Mouse (Mus musculus) midbrain, embryonic 12.5 days (tissue): Measurements from ENCODE around the gene Rps26. TPM values are rescaled to one million over a fixed set of nuclear protein-coding genes. Genes with fewer than 3 reads are reported as not detected.

Experiments
- ATAC-seq: fragments of 200-750 bp; cut with Nextera tagmentation; 2 replicates; pipeline ENCODE4 v1.8.0; 2017; ENCODE audit warnings: low read depth, moderate TSS enrichment, moderate library complexity; ENCODE audit not compliant: low FRiP score
- H3K27ac ChIP-seq: fragments of 300-500 bp; sonication (generic); replicated peaks from 2 replicates; pipeline ENCODE4 v1.5.1; 2016; ENCODE audit warnings: mild to moderate bottlenecking
- H3K27me3 ChIP-seq: fragments of 300-500 bp; sonication (generic); 2 replicates; pipeline ENCODE4 v1.6.1; 2016; ENCODE audit warnings: mild to moderate bottlenecking
- H3K36me3 ChIP-seq: fragments of 300-500 bp; sonication (generic); 2 replicates; pipeline ENCODE4 v1.6.1; 2016
- H3K4me1 ChIP-seq: fragments of 300-500 bp; sonication (generic); 2 replicates; pipeline ENCODE4 v1.6.1; 2016
- H3K4me2 ChIP-seq: fragments of 300-500 bp; sonication (generic); replicated peaks from 2 replicates; pipeline ENCODE4 v1.6.1; 2016; ENCODE audit warnings: mild to moderate bottlenecking, moderate library complexity
- H3K4me3 ChIP-seq: fragments of 300-500 bp; sonication (generic); 2 replicates; pipeline ENCODE4 v1.5.1; 2016; ENCODE audit warnings: mild to moderate bottlenecking
- H3K9ac ChIP-seq: fragments of 300-500 bp; sonication (generic); replicated peaks from 2 replicates; pipeline ENCODE4 v1.6.1; 2016; ENCODE audit warnings: mild to moderate bottlenecking, moderate library complexity
- H3K9me3 ChIP-seq: fragments of 300-500 bp; sonication (generic); 2 replicates; pipeline ENCODE4 v1.6.1; 2016; ENCODE audit warnings: mild to moderate bottlenecking
- WGBS: fragments of 180-500 bp; shearing (Covaris S2); methylation state at CpG from one replicate; pipeline ENCODE4 v1.1.7; 2016; 5-methylcytosine and 5-hydroxymethylcytosine counted together
- polyA plus RNA-seq: library from polyadenylated mRNA; unstranded; fragments of >200 nt; fragmentation: Nextera tagmentation; extraction: Ambion mirVana; gene quantifications from 2 replicates; pipeline ENCODE4 v1.2.1, GENCODE M21; 2016

Rps26 gene
- 444 and 507 TPM in 2 replicates for polyA plus RNA-seq

DNA sequence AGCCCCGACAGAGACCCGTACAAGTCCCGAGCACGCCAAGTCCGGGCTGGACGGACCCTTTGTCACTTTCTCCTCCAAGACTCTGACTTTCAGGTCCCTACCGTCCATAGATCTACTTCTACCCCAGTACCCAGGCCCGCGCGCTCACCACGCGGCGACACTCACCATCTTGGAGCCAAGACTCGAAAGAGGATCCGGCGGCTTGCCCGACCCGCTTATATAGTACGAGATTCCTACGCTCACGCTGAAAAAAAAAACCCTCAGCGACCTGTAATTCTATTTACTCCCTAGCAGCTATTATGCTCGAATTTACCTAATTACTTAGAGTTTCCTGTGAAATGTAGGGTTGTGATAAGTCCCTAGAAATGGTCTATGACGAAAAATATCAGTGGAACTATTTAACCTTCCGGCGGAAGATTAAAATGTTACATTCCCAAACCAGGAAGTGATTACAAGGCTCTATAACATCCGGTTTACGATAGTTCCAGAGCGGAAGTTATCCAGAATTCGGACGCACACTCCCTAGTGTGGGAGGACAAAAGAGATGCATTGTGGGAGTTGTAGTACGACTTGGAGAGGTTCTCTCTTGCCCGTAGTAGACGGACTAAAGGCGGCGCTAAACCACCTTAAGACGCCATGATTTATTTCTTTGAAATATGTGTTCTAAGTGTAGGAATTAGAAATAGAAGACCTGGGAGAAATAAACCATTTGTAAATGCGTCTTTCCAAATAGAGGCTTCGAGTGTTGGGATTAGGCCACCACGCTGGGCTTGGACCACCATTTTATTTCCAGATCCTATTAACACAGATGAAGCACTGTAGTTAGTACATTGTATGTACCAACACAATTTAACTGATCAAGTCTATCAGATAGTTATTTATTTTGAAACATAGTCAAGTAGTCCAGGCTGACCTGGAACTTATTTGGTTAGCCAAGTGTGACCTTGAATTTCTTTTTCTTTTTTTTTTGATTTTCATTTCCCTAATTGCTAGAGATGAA is at the start of gene Rps26:
Gene Rps26, minus strand, starts transcription at position 437 of the 1,000 bp plus-strand sequence.
- no peaks in the 10 kb centered on the region for H3K9me3 ChIP-seq

DNA sequence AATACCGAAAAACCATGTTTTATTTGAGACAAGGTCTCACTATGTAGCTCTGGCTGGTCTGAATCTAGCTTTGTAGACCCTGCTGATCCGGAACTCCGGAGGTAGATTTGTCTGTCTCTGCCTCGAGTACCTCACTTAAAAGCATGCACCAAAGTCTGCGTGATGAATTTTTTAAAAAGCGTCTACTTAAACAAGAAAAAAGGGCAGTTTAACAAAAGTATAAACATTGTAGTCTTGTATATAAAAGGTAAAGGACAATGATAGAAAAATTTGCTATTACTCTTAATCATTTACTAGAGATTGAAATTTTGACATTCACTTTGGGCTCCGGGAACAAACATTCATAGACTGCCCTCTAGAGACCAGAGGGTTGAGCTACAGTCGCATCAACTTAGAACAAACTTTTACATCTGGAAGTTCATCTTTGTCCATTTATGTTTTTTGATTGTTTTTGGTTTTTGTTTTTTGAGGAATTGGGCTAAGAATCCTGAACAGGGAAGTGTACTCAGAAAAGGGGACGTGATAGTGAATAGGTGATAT is 48.0 kb upstream of the Rps26 start:
- ATAC-seq, result no peak
- peak overlapping the region; percentile 76 for H3K4me3 ChIP-seq
- H3K27me3 ChIP-seq, result peaks cover 11% of the 10 kb centered on the region
- no peaks in the 10 kb centered on the region for H3K9me3 ChIP-seq
- H3K9ac ChIP-seq, result peak overlapping the region; percentile 69
- WGBS, result 4% methylated on average over 9 of the region's 9 CpGs
- H3K4me2 ChIP-seq, result peak overlapping the region; percentile 95
- peak overlapping the region; percentile 68 for H3K27ac ChIP-seq
- peaks cover 9% of the 10 kb centered on the region for H3K36me3 ChIP-seq
- peaks cover 13% of the 10 kb centered on the region for H3K4me1 ChIP-seq

More for the DNA sequence above, at the start of gene Rps26:
- Histone ChIP-seq H3K9ac (peak within 1 kb of the TSS; percentile 87), H3K36me3 (peaks cover 30% of the 10 kb centered on the region), H3K4me1 (peaks cover 7% of the 10 kb centered on the region), H3K27me3 (no peaks in the 10 kb centered on the region), H3K27ac (peak within 1 kb of the TSS; percentile 60), H3K4me3 (peak within 1 kb of the TSS; percentile 87), H3K4me2 (peak within 1 kb of the TSS; percentile 73)
- under 1% methylated on average over 40 of the region's 40 CpGs for WGBS
- ATAC-seq, result peak; percentile 97

GRCm38 (mm10) chr10:128673763-128674468 is 47.4 kb upstream of the Rps26 start, which contains the start of gene Suox:
Suox (minus strand) TSS chr10:128674073.
- Histone ChIP-seq H3K9me3 (no peaks in the 10 kb centered on the region), H3K4me2 (peak within 1 kb of the TSS; percentile 95), H3K4me3 (peak within 1 kb of the TSS; percentile 76), H3K27me3 (peaks cover 11% of the 10 kb centered on the region), H3K27ac (peak within 1 kb of the TSS; percentile 68), H3K9ac (peak within 1 kb of the TSS; percentile 69), H3K36me3 (0 out of 2 replicates have a peak, but pooled peaks cover 3% of the 10 kb centered on the region), H3K4me1 (peaks cover 13% of the 10 kb centered on the region)
- under 1% methylated on average over 60 of the region's 60 CpGs for WGBS
- peak; percentile 96 for ATAC-seq

DNA sequence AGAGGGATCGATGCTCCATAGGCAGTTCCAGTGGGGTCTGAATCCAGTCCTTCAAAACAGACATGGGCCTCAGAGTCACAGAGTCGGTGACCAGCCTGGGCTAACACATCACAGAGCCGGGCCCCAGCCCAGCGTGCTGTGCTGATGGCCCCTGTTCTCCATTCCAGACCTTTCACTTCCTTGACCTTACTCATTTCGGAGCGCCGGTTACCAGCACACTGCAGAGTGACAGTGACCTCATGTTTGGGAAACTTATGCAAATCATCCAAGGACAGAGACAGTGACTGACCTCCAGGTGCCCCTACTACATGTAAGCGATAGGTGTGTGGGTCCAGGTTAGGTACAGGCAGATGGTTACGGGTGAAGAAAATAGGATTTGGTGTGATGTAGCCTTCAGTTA is 44.6 kb upstream of the Rps26 start:
- WGBS, result 94% methylated on average over 9 of the region's 9 CpGs
- no peak overlapping the region for H3K4me2 ChIP-seq
- 0 out of 2 replicates have a peak, but pooled peaks cover 3% of the 10 kb centered on the region for H3K36me3 ChIP-seq
- H3K4me1 ChIP-seq, result peaks cover 21% of the 10 kb centered on the region
- no peak overlapping the region for H3K9ac ChIP-seq
- H3K4me3 ChIP-seq, result no peak overlapping the region
- no peak overlapping the region for H3K27ac ChIP-seq
- ATAC-seq, result no peak
- no peaks in the 10 kb centered on the region for H3K9me3 ChIP-seq
- peaks cover 11% of the 10 kb centered on the region for H3K27me3 ChIP-seq

DNA sequence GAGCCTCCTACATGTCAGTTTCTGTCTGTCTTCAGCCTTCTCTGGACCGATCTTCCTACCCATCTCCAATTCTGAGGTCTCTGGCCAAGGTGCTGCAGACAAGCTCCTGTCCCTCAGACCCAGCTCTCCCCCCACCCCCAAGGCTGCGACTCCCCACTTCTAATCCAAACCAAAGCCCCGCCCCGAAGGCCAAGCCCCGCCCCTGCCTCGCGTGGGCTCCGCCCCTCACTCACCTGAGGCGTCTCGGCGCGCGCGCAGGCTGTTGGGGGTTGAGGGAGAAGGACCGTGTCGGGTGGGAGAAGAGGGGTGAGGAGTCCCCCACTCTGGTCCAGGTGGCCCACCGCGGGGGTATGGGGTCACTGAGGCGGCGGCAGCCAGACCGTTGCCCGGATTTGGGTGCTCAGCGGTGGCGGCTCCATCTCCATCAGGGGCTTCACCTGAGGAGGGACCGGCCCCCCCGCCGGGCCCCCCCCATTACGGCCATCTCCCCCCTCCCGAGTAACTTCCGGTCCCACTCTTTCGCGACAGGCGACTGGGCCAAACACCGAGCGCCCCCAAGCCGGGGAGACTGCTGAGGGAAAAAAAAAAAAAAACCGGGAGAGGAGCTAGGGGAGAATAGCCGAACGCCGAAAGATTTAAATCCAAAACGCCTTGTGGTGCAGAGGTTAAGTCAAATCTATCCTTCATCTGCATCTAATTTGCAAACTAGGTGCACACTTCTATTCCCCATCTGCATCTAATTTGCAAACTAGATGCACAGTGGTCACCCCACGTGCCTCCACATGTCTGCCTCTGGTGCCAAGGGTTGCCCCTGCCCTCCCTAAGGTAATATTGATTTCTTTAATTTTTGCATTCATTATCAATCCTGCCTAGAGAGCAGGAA is 42.5 kb upstream of the Rps26 start:
- peak; percentile 48; the same call in 1 of the 2 replicates for ATAC-seq
- H3K27ac ChIP-seq, result no peak overlapping the region; the same call in 1 of the 2 replicates
- WGBS, result under 1% methylated on average over 41 of the region's 42 CpGs

GRCm38 (mm10) chr10:128665806-128666205 is 39.3 kb upstream of the Rps26 start:
- no peaks in the 10 kb centered on the region for H3K36me3 ChIP-seq
- no peaks in the 10 kb centered on the region for H3K9me3 ChIP-seq
- H3K27ac ChIP-seq, result no peak overlapping the region
- ATAC-seq, result no peak
- no peak overlapping the region for H3K4me2 ChIP-seq
- 95% methylated on average over 2 of the region's 2 CpGs for WGBS
- H3K4me1 ChIP-seq, result peaks cover 8% of the 10 kb centered on the region
- H3K4me3 ChIP-seq, result no peak overlapping the region
- H3K9ac ChIP-seq, result no peak overlapping the region
- H3K27me3 ChIP-seq, result 0 out of 2 replicates have a peak, but pooled peaks cover 3% of the 10 kb centered on the region

More for the DNA sequence above, 42.5 kb upstream of the Rps26 start:
- peak overlapping the region; percentile 70 for H3K4me2 ChIP-seq
- peak overlapping the region; percentile 72 for H3K9ac ChIP-seq
- peak overlapping the region; percentile 61 for H3K4me3 ChIP-seq
- H3K9me3 ChIP-seq, result no peaks in the 10 kb centered on the region
- peaks cover 11% of the 10 kb centered on the region for H3K27me3 ChIP-seq
- peaks cover 16% of the 10 kb centered on the region for H3K4me1 ChIP-seq
- 0 out of 2 replicates have a peak, but pooled peaks cover 3% of the 10 kb centered on the region for H3K36me3 ChIP-seq

DNA sequence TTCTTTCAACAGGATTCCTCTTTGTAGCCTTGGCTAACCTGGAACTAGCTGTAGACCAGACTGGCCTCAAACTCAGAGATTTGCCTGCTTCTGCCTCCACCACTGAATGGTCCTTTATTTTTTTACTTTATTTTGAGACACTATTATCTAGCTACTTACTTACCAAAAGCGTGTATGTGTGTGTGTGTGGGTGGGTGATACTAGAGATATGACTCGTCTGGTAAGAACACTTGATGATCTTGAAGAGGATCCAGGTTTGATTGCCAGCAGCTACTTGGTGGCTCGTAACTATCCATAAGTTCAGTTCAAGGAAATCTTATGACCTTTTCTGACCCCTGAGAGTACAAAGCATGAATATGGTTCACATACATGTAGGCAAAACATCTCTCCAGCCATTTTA is 38.8 kb upstream of the Rps26 start:
- H3K27me3 ChIP-seq, result 0 out of 2 replicates have a peak, but pooled peaks cover 3% of the 10 kb centered on the region
- H3K9ac ChIP-seq, result no peak overlapping the region
- H3K4me3 ChIP-seq, result no peak overlapping the region
- no peaks in the 10 kb centered on the region for H3K36me3 ChIP-seq
- peaks cover 8% of the 10 kb centered on the region for H3K4me1 ChIP-seq
- H3K9me3 ChIP-seq, result no peaks in the 10 kb centered on the region
- no peak overlapping the region for H3K27ac ChIP-seq
- H3K4me2 ChIP-seq, result no peak overlapping the region
- WGBS, result 87% methylated on average over 3 of the region's 3 CpGs
- no peak for ATAC-seq

GRCm38 (mm10) chr10:128664808-128665207 is 38.3 kb upstream of the Rps26 start:
- 81% methylated on average over 3 of the region's 3 CpGs for WGBS
- H3K9me3 ChIP-seq, result no peaks in the 10 kb centered on the region
- H3K9ac ChIP-seq, result no peak overlapping the region
- no peak overlapping the region for H3K27ac ChIP-seq
- no peak for ATAC-seq
- H3K4me1 ChIP-seq, result peaks cover 8% of the 10 kb centered on the region
- no peaks in the 10 kb centered on the region for H3K27me3 ChIP-seq
- H3K36me3 ChIP-seq, result no peaks in the 10 kb centered on the region
- H3K4me2 ChIP-seq, result no peak overlapping the region
- H3K4me3 ChIP-seq, result no peak overlapping the region

GRCm38 (mm10) chr10:128663441-128664220 is 37.1 kb upstream of the Rps26 start:
- Histone ChIP-seq H3K4me2 (no peak overlapping the region), H3K4me3 (no peak overlapping the region), H3K9me3 (no peaks in the 10 kb centered on the region), H3K27ac (no peak overlapping the region), H3K4me1 (peaks cover 5% of the 10 kb centered on the region), H3K27me3 (no peaks in the 10 kb centered on the region), H3K9ac (no peak overlapping the region), H3K36me3 (no peaks in the 10 kb centered on the region)
- no peak for ATAC-seq
- WGBS, result 71% methylated on average over 5 of the region's 5 CpGs

- no peak overlapping the region for H3K27ac ChIP-seq
- H3K9ac ChIP-seq, result no peak overlapping the region
- H3K4me2 ChIP-seq, result no peak overlapping the region
- no peaks in the 10 kb centered on the region for H3K27me3 ChIP-seq
- no peak for ATAC-seq
- H3K4me1 ChIP-seq, result no peaks in the 10 kb centered on the region
- H3K4me3 ChIP-seq, result no peak overlapping the region
- H3K9me3 ChIP-seq, result no peaks in the 10 kb centered on the region
- H3K36me3 ChIP-seq, result no peaks in the 10 kb centered on the region
Observed at GRCm38 (mm10) chr10:128662465-128662864, 35.9 kb upstream of the Rps26 start.
